Mouse (Mus musculus) c-Kit-negative CD71-positive TER-119-positive erythroid progenitor cells, embryonic 14.5 days (primary cell): ENCODE data around the gene Leng1.

Experiments used
- DNase-seq: peaks from one replicate; pipeline ENCODE4 v3.0.0-alpha.2; 2013; ENCODE audit warnings: low read depth, low spot score

Gene Leng1

GRCm38 (mm10) chr7:3630478-3630815 is 35.2 kb downstream of the Leng1 start:
- DNase-seq, result no peak

GRCm38 (mm10) chr7:3629543-3630477 is 35.8 kb downstream of the Leng1 start, which contains the start of the genes Tfpt and Prpf31:
Tfpt (minus strand) TSS chr7:3629929.
Prpf31 (plus strand) TSS chr7:3629985.
- DNase-seq, result peak; percentile 95

- DNase-seq, result no peak
These were observed 36.6 kb downstream of the Leng1 start for GRCm38 (mm10) chr7:3629030-3629429.

- peak; percentile 72 for DNase-seq
These were observed 48.2 kb downstream of the Leng1 start, which contains the start of gene Ndufa3 for GRCm38 (mm10) chr7:3617242-3617995. Ndufa3 (plus strand) TSS chr7:3617373.

GRCm38 (mm10) chr7:3616389-3617241 is 49.0 kb downstream of the Leng1 start:
- no peak for DNase-seq

- DNase-seq, result no peak
These were observed 49.6 kb downstream of the Leng1 start, which contains the start of gene Oscar for GRCm38 (mm10) chr7:3616057-3616388. Oscar (minus strand) TSS chr7:3616157.

- DNase-seq, result no peak
These were observed 51.6 kb downstream of the Leng1 start for GRCm38 (mm10) chr7:3614021-3614420.

- DNase-seq, result no peak
These were observed 54.6 kb downstream of the Leng1 start for GRCm38 (mm10) chr7:3611006-3611405.

GRCm38 (mm10) chr7:3610437-3610836 is 55.2 kb downstream of the Leng1 start:
- DNase-seq, result no peak
